ENCODE assay signal across 16 mouse cellular contexts in the genomic region with DNA sequence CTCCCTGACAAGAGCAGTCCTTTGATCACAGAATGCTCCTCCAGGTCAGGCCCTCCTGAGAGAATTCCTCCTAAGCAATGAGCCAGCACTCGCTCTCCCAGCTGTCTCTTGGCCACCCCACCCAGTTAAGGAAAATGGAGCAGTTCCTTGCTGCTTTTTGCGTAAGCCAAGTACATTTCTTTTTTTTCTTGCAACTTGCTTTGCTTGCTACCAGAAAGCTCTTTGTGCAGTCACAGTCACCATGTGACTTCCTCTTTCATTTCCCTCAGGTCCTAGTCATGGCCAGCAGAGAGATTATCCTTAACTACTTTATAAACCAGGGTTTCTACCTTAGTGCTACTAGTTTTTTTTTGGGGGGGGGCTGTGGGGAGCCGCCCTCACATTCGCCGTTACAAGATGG. TPM values are rescaled to one million over a fixed set of nuclear protein-coding genes. Genes with fewer than 3 reads are reported as not detected.
DNase-seq lines count a peak whose midpoint lies in the region; ATAC-seq and TF ChIP-seq lines count a peak whose summit lies in the region.
"Had no signal": no experiment of that assay in that cellular context is flagged by ENCODE, and none has a peak within 500 bp of the region (broad histone marks: within the 10 kb centered on the region; RNA-seq: fewer than 3 reads in every experiment).

No protein-coding gene starts in this region.

- H3K4me2 ChIP-seq in lung, postnatal 0 days (replicated peaks; ENCODE audit: low read depth, low read length): no peak overlapping the region
- no peak overlapping the region for H3K4me2 ChIP-seq in CH12.LX (ENCODE audit: insufficient read depth, low read depth, poor library complexity, severe bottlenecking)
- H3K4me2 ChIP-seq in forebrain, embryonic 14.5 days (ENCODE audit: low read length): no peak overlapping the region
- H3K4me2 ChIP-seq in neural tube, embryonic 15.5 days: no peak overlapping the region
- H3K4me2 ChIP-seq: forebrain, embryonic 15.5 days; lung, embryonic 14.5 days; neural tube, embryonic 12.5 days had no signal

- no peaks in the 10 kb centered on the region for H3K27me3 ChIP-seq in lung, postnatal 0 days (replicated peaks; ENCODE audit: insufficient read depth, low read length)
- H3K27me3 ChIP-seq in CH12.LX (replicated peaks): no peaks in the 10 kb centered on the region
- no peaks in the 10 kb centered on the region for H3K27me3 ChIP-seq in forebrain, embryonic 14.5 days (replicated peaks; ENCODE audit: control insufficient read depth, insufficient read depth, low read length)
- no peaks in the 10 kb centered on the region for H3K27me3 ChIP-seq in neural tube, embryonic 15.5 days (replicated peaks)
- H3K27me3 ChIP-seq: forebrain, embryonic 15.5 days; neural tube, embryonic 12.5 days had no signal

- no peaks in the 10 kb centered on the region for H3K4me1 ChIP-seq in lung, postnatal 0 days (ENCODE audit: insufficient read depth, low read depth, low read length)
- H3K4me1 ChIP-seq in CH12.LX (ENCODE audit: control insufficient read depth in 1 of 2, insufficient read depth in 2 of 2): 0 out of 4 replicates have a peak, but pooled peaks cover 0 to 2% of the 10 kb centered on the region in 2 experiments
- H3K4me1 ChIP-seq in brown adipose tissue, adult 24 weeks (ENCODE audit: control insufficient read depth, insufficient read depth, insufficient read length, low read length): no peaks in the 10 kb centered on the region
- no peaks in the 10 kb centered on the region for H3K4me1 ChIP-seq in forebrain, embryonic 14.5 days (ENCODE audit: control insufficient read depth, insufficient read depth, low read length)
- H3K4me1 ChIP-seq in neural tube, embryonic 15.5 days: no peaks in the 10 kb centered on the region
- H3K4me1 ChIP-seq: forebrain, embryonic 15.5 days; neural tube, embryonic 12.5 days had no signal

- no peaks in the 10 kb centered on the region; the same call in 1 of the 2 replicates for H3K36me3 ChIP-seq in lung, postnatal 0 days (ENCODE audit: insufficient read depth, low read length)
- peaks cover 5 to 27% of the 10 kb centered on the region in 2 experiments for H3K36me3 ChIP-seq in CH12.LX (replicated peaks in 1 of 2; ENCODE audit: control insufficient read depth in 1 of 2, insufficient read depth in 1 of 2, low read length in 1 of 2)
- no peaks in the 10 kb centered on the region for H3K36me3 ChIP-seq in forebrain, embryonic 14.5 days (ENCODE audit: control insufficient read depth, insufficient read depth, low read length)
- H3K36me3 ChIP-seq in neural tube, embryonic 15.5 days: peaks cover 7% of the 10 kb centered on the region; the same call in 1 of the 2 replicates

- in situ Hi-C loops in CH12.LX (cut with MboI; ENCODE audit: low pct_ligation_motif_present, low pct_unique_long_range_greater_than_20kb, low sequenced_read_pairs): no loop called here

- H3K9me3 ChIP-seq in lung, postnatal 0 days (ENCODE audit: low read length): no peaks in the 10 kb centered on the region
- H3K9me3 ChIP-seq in CH12.LX (replicated peaks; ENCODE audit: low read length): no peaks in the 10 kb centered on the region
- H3K9me3 ChIP-seq in forebrain, embryonic 14.5 days (replicated peaks; ENCODE audit: control insufficient read depth, low read length): no peaks in the 10 kb centered on the region
- H3K9me3 ChIP-seq in neural tube, embryonic 15.5 days (replicated peaks): no peaks in the 10 kb centered on the region
- H3K9me3 ChIP-seq: forebrain, embryonic 15.5 days; neural tube, embryonic 12.5 days had no signal

- H3K4me3 ChIP-seq in lung, postnatal 0 days (ENCODE audit: low read depth, low read length): no peak overlapping the region
- no peak overlapping the region for H3K4me3 ChIP-seq in CH12.LX (replicated peaks in 1 of 3; ENCODE audit: low read depth in 2 of 3, low read length in 2 of 3, poor library complexity in 1 of 3)
- H3K4me3 ChIP-seq in brown adipose tissue, adult 24 weeks (ENCODE audit: insufficient read depth, low read depth, low read length): no peak overlapping the region
- H3K4me3 ChIP-seq in forebrain, embryonic 14.5 days (ENCODE audit: low read depth, low read length): no peak overlapping the region
- no peak overlapping the region for H3K4me3 ChIP-seq in neural tube, embryonic 15.5 days (replicated peaks)
- H3K4me3 ChIP-seq: erythroblast, embryonic 14.5 days; forebrain, embryonic 15.5 days; neural tube, embryonic 12.5 days had no signal

- dilution Hi-C loops in CH12.LX (cut with MboI; ENCODE audit: extremely low pct_ligation_motif_present, extremely low pct_unique_long_range_greater_than_20kb, low sequenced_read_pairs): no loop called here

- DNase-seq in lung, postnatal 0 days (ENCODE audit: low spot score): peak; percentile 6
- no peak for DNase-seq in lung, postnatal 14 days
- DNase-seq in CH12.LX (ENCODE audit: extremely low read depth): peak; percentile 3
- DNase-seq in forebrain, embryonic 14.5 days (ENCODE audit: low spot score): no peak
- DNase-seq: adrenal gland, adult 8-10 months; cerebellum, adult 2 months; kidney, adult 2 months; kidney, postnatal 25 days; lung, embryonic 14.5 days; right cerebral cortex, postnatal 25 days had no signal

- no peak overlapping the region for H3K27ac ChIP-seq in lung, postnatal 0 days (ENCODE audit: low read length)
- no peak overlapping the region for H3K27ac ChIP-seq in CH12.LX (ENCODE audit: insufficient read depth, low read depth)
- peak overlapping the region; percentile 17; the same call in 1 of the 2 replicates for H3K27ac ChIP-seq in brown adipose tissue, adult 24 weeks (replicated peaks; ENCODE audit: low read depth, low read length)
- no peak overlapping the region for H3K27ac ChIP-seq in forebrain, embryonic 14.5 days (ENCODE audit: low read depth, low read length)
- H3K27ac ChIP-seq in neural tube, embryonic 15.5 days (replicated peaks): no peak overlapping the region
- H3K27ac ChIP-seq: forebrain, embryonic 15.5 days; neural tube, embryonic 12.5 days had no signal

- no peak for TF ChIP-seq CTCF in lung, postnatal 0 days (IDR thresholded peaks at IDR 0.05)
- no peak for TF ChIP-seq CTCF in CH12.LX (conservative IDR thresholded peaks at IDR 0.05 in 1 of 2, IDR thresholded peaks at IDR 0.05 in 1 of 2; ENCODE audit: low read depth in 2 of 2, low read length in 2 of 2)

- ATAC-seq in lung, postnatal 0 days: no peak
- peak; percentile 79; the same call in 1 of the 2 replicates for ATAC-seq in neutrophil, adult 5-6 weeks (ENCODE audit: extremely low read depth, insufficient number of reproducible peaks, low FRiP score, poor library complexity, severe bottlenecking)
- no peak for ATAC-seq in forebrain, embryonic 14.5 days
- no peak for ATAC-seq in neural tube, embryonic 15.5 days (ENCODE audit: low FRiP score)
- ATAC-seq: forebrain, embryonic 15.5 days had no signal

- no peak for TF ChIP-seq POLR2A in CH12.LX (IDR thresholded peaks at IDR 0.05; ENCODE audit: low read depth, low read length)

- H3K79me2 ChIP-seq in CH12.LX (replicated peaks; ENCODE audit: control insufficient read depth, extremely low read depth, insufficient read depth, poor library complexity, severe bottlenecking): no peaks in the 10 kb centered on the region

- no peak overlapping the region for H3K9ac ChIP-seq in lung, postnatal 0 days (replicated peaks; ENCODE audit: low read depth)
- H3K9ac ChIP-seq in CH12.LX (ENCODE audit: insufficient read depth, low read depth): no peak overlapping the region
- no peak overlapping the region for H3K9ac ChIP-seq in forebrain, embryonic 14.5 days (ENCODE audit: low read length)
- no peak overlapping the region for H3K9ac ChIP-seq in neural tube, embryonic 15.5 days (replicated peaks)
- H3K9ac ChIP-seq: forebrain, embryonic 15.5 days; lung, embryonic 14.5 days; neural tube, embryonic 12.5 days had no signal

- no peak for TF ChIP-seq EP300 in lung, postnatal 0 days (IDR thresholded peaks at IDR 0.05)
- TF ChIP-seq EP300 in CH12.LX (IDR thresholded peaks at IDR 0.05; ENCODE audit: low read length): no peak

- 89% methylated on average over 5 of the region's 5 CpGs for WGBS in lung, postnatal 0 days
- WGBS in forebrain, embryonic 14.5 days: 96% methylated on average over 5 of the region's 5 CpGs
- WGBS in neural tube, embryonic 15.5 days: over 99% methylated on average over 5 of the region's 5 CpGs

- TF ChIP-seq RAD21 in CH12.LX (IDR thresholded peaks at IDR 0.05; ENCODE audit: low read depth, low read length): no peak

TF ChIP-seq in CH12.LX, 34 proteins besides CTCF, POLR2A, EP300 and RAD21:
- no peak for TF ChIP-seq BHLHE40 (IDR thresholded peaks at IDR 0.05; ENCODE audit: low read depth, low read length)
- no peak for TF ChIP-seq USF2 (conservative IDR thresholded peaks at IDR 0.05; ENCODE audit: low read depth, low read length)
- TF ChIP-seq RCOR1 (conservative IDR thresholded peaks at IDR 0.05; ENCODE audit: low read depth, low read length): no peak

RNA-seq across cellular contexts. Expression of a gene that starts 38.6 kb away (rescaled TPM):
- polyA plus RNA-seq in lung, postnatal 0 days (2015; fragmentation: Nextera tagmentation; extraction: Ambion mirVana): 39.9 and 42.5 TPM in 2 replicates
- total RNA-seq in CH12.LX (2012; rRNA removed) (8.7 and 9.0 TPM in 2 replicates), CH12.LX (2014; rRNA removed) (15.9 and 16.6 TPM in 2 replicates)
- polyA plus RNA-seq in CH12.LX (2012; ENCODE audit: insufficient read length, low read depth): 7.6 and 8.0 TPM in 2 replicates
- 10.2 and 13.5 TPM in 2 replicates for polyA plus RNA-seq in brown adipose tissue, adult 24 weeks (2012; ENCODE audit: insufficient read depth, insufficient read length, missing spikeins)
- total RNA-seq in neutrophil, adult 5-6 weeks (2017): 16.2 and 18.6 TPM in 2 replicates
- 16.6 and 19.7 TPM in 2 replicates for polyA plus RNA-seq in forebrain, embryonic 14.5 days (2014; fragmentation: Nextera tagmentation; extraction: Ambion mirVana)
- polyA plus RNA-seq in neural tube, embryonic 15.5 days (2015; fragmentation: Nextera tagmentation; extraction: Ambion mirVana): 18.0 and 18.9 TPM in 2 replicates

RNA-seq across cellular contexts. Expression of a gene that starts 38.9 kb away (rescaled TPM):
- polyA plus RNA-seq in lung, postnatal 0 days (2015; fragmentation: Nextera tagmentation; extraction: Ambion mirVana): 3.4 and 3.7 TPM in 2 replicates
- total RNA-seq in CH12.LX (2012; rRNA removed) (6.4 and 9.3 TPM in 2 replicates), CH12.LX (2014; rRNA removed) (20.6 and 22.9 TPM in 2 replicates)
- polyA plus RNA-seq in CH12.LX (2012; ENCODE audit: insufficient read length, low read depth): 10.4 and 11.0 TPM in 2 replicates
- polyA plus RNA-seq in brown adipose tissue, adult 24 weeks (2012; ENCODE audit: insufficient read depth, insufficient read length, missing spikeins): 0.99 and 1.4 TPM in 2 replicates
- total RNA-seq in neutrophil, adult 5-6 weeks (2017): 2.7 and 4.5 TPM in 2 replicates
- polyA plus RNA-seq in forebrain, embryonic 14.5 days (2014; fragmentation: Nextera tagmentation; extraction: Ambion mirVana): 6.0 and 6.1 TPM in 2 replicates
- polyA plus RNA-seq in neural tube, embryonic 15.5 days (2015; fragmentation: Nextera tagmentation; extraction: Ambion mirVana): 3.0 and 3.9 TPM in 2 replicates

Comparison
In these comparisons a context has a peak if more than half of its experiments do, and no peak if none do; other contexts are left out.
1. DNase-seq: peak in lung, postnatal 0 days (single experiment) and CH12.LX (single experiment); none in lung, postnatal 14 days (single experiment) and forebrain, embryonic 14.5 days (single experiment).